Mouse (Mus musculus): ENCODE data around the gene Vmn1r32.
A peak's percentile ranks its signal among the peaks of the same experiment; 100 is the strongest.

DNA sequence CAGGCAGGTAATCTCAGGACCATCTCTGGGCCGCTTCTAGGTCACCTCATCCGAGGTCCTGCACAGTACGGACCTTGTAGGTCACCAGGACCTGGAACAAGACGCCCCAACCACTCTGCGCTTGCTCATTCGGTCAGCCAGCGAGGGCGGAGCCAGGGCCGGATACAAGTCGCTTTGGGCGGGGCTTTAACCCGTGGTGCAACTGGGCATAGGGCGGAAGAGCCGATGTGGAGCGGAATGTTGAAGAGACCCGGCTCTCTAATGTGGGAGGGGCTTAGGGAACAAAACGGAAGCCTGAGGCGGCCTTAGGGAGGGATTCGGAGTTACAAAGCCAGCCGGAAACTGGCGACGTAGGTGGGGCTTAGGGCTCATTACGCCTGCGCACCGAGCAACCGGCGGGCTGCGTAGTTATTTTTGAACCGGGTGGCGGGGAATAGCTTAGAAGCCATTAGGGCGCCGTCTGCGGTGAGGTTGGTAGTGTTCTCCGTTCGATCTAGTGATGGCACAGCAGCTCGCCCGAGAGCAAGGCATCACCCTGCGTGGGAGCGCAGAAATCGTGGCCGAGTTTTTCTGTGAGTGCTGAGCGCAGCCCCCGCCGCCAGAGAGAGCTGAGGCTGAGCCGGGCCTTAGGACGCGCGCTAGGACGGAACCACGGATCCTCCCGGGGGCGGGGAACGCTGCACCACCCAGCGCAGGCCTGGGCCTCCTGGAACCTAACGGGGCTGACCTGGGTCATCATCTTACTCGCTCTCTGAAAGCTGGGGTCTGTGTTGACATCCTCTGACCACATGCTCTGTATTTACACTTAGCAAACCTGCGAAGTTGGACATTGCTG, 24.7 kb downstream of the Vmn1r32 start, which contains the start of gene Mad2l1:
- TF ChIP-seq POLR2A (IDR thresholded peaks at IDR 0.05; ENCODE audit: extremely low read depth, insufficient read depth, low read length): peak; percentile 21; the same call in 1 of the 2 replicates
- peak; percentile 13; the same call in 1 of the 2 replicates for TF ChIP-seq CTCF (IDR thresholded peaks at IDR 0.05; ENCODE audit: low read depth, low read length)

Measured in liver, adult 2 months (tissue).